10 mouse cellular contexts compared by ENCODE assay signal in genomic region chr11:34276363-34277046, GRCm38 (mm10). TPM values are rescaled to one million over a fixed set of nuclear protein-coding genes. Genes with fewer than 3 reads are reported as not detected.
DNase-seq lines count a peak whose midpoint lies in the region; ATAC-seq lines count a peak whose summit lies in the region.
"Had no signal": no experiment of that assay in that cellular context is flagged by ENCODE, and none has a peak within 500 bp of the region (broad histone marks: within the 10 kb centered on the region; RNA-seq: fewer than 3 reads in every experiment).

No protein-coding gene starts in this region.

- no peaks in the 10 kb centered on the region for H3K9me3 ChIP-seq in forebrain, embryonic 16.5 days (ENCODE audit: control insufficient read depth, low read length)
- no peaks in the 10 kb centered on the region for H3K9me3 ChIP-seq in midbrain, embryonic 11.5 days (ENCODE audit: control insufficient read depth, low read length)
- H3K9me3 ChIP-seq: liver, embryonic 15.5 days had no signal

- peak overlapping the region; percentile 42; the same call in 1 of the 2 replicates for H3K27ac ChIP-seq in forebrain, embryonic 16.5 days (ENCODE audit: low read length)
- H3K27ac ChIP-seq in midbrain, embryonic 11.5 days (ENCODE audit: low read depth, low read length), result no peak overlapping the region
- H3K27ac ChIP-seq: heart, adult 2 months; layer of hippocampus, adult 2 months; liver, embryonic 15.5 days had no signal

- peak; percentile 95 for ATAC-seq in forebrain, embryonic 16.5 days
- peak; percentile 40 for ATAC-seq in midbrain, embryonic 11.5 days (ENCODE audit: low FRiP score)

- H3K27me3 ChIP-seq in forebrain, embryonic 16.5 days (replicated peaks; ENCODE audit: control insufficient read depth, insufficient read depth, low read length), result no peaks in the 10 kb centered on the region
- peaks cover 24% of the 10 kb centered on the region for H3K27me3 ChIP-seq in midbrain, embryonic 11.5 days (ENCODE audit: control insufficient read depth, insufficient read depth, low read length)
- H3K27me3 ChIP-seq: liver, embryonic 15.5 days had no signal

- peak; percentile 11 for DNase-seq in right cerebral cortex, adult 18-20 months
- DNase-seq in right cerebral cortex, postnatal 25 days, result no peak
- peak; percentile 85 for DNase-seq in midbrain, embryonic 11.5 days (ENCODE audit: low spot score, missing footprints)
- DNase-seq in ovary, postnatal 10 days (ENCODE audit: low spot score), result no peak
- DNase-seq in lung, postnatal 4 days, result no peak
- no peak for DNase-seq in thymus, postnatal 0 days (ENCODE audit: low spot score)
- DNase-seq: heart, adult 2 months had no signal

- H3K9ac ChIP-seq in forebrain, embryonic 16.5 days (replicated peaks; ENCODE audit: low read depth, low read length), result no peak overlapping the region
- H3K9ac ChIP-seq in midbrain, embryonic 11.5 days (ENCODE audit: low read length), result no peak overlapping the region
- H3K9ac ChIP-seq: liver, embryonic 15.5 days had no signal

- H3K36me3 ChIP-seq in forebrain, embryonic 16.5 days (ENCODE audit: control insufficient read depth, insufficient read depth), result no peaks in the 10 kb centered on the region
- H3K36me3 ChIP-seq in midbrain, embryonic 11.5 days (ENCODE audit: control insufficient read depth, insufficient read depth, low read length), result no peaks in the 10 kb centered on the region
- H3K36me3 ChIP-seq: liver, embryonic 15.5 days had no signal

- no peak overlapping the region for H3K4me3 ChIP-seq in forebrain, embryonic 16.5 days (replicated peaks; ENCODE audit: low read length)
- no peak overlapping the region for H3K4me3 ChIP-seq in midbrain, embryonic 11.5 days (ENCODE audit: low read depth, low read length)
- H3K4me3 ChIP-seq: heart, adult 2 months; layer of hippocampus, adult 2 months; liver, embryonic 15.5 days had no signal

- 14% methylated on average over 14 of the region's 14 CpGs for WGBS in forebrain, embryonic 16.5 days
- WGBS in midbrain, embryonic 11.5 days, result 33% methylated on average over 14 of the region's 14 CpGs

- peak overlapping the region; percentile 27 for H3K4me2 ChIP-seq in forebrain, embryonic 16.5 days (ENCODE audit: low read length)
- no peak overlapping the region for H3K4me2 ChIP-seq in midbrain, embryonic 11.5 days
- H3K4me2 ChIP-seq: liver, embryonic 15.5 days had no signal

- H3K4me1 ChIP-seq in forebrain, embryonic 16.5 days (replicated peaks; ENCODE audit: control insufficient read depth, insufficient read depth, low read length), result peaks cover 20% of the 10 kb centered on the region
- peaks cover 7% of the 10 kb centered on the region; the same call in 1 of the 2 replicates for H3K4me1 ChIP-seq in midbrain, embryonic 11.5 days (ENCODE audit: control insufficient read depth, insufficient read depth, low read length)
- H3K4me1 ChIP-seq: liver, embryonic 15.5 days had no signal

RNA-seq across cellular contexts. Expression of gene Fam196b, which starts 38.1 kb away (rescaled TPM):
- polyA plus RNA-seq in forebrain, embryonic 16.5 days (2015; fragmentation: Nextera tagmentation; extraction: Ambion mirVana), result 1.5 and 2.5 TPM in 2 replicates
- 0.72 and 0.79 TPM in 2 replicates for polyA plus RNA-seq in midbrain, embryonic 11.5 days (2014; fragmentation: Nextera tagmentation; extraction: Ambion mirVana)
- 0.84 and 1.9 TPM in 2 replicates for polyA plus RNA-seq in thymus, postnatal 0 days (2015; fragmentation: Nextera tagmentation; extraction: Ambion mirVana)

Comparison
In these comparisons a context has a peak if more than half of its experiments do, and no peak if none do; other contexts are left out.
1. DNase-seq: peak in right cerebral cortex, adult 18-20 months (single experiment) and midbrain, embryonic 11.5 days (single experiment); none in right cerebral cortex, postnatal 25 days (single experiment), ovary, postnatal 10 days (single experiment), lung, postnatal 4 days (0 of 2) and thymus, postnatal 0 days (single experiment).